Mouse (Mus musculus) midbrain, embryonic 11.5 days (tissue): ENCODE data around the gene Mtrex. TPM values are rescaled to one million over a fixed set of nuclear protein-coding genes. Genes with fewer than 3 reads are reported as not detected.
A peak's percentile ranks its signal among the peaks of the same experiment; 100 is the strongest.

Source experiments
- ATAC-seq: fragments of 200-750 bp; cut with Nextera tagmentation; 2 replicates; pipeline ENCODE4 v1.8.0; 2017; ENCODE audit warnings: moderate TSS enrichment, moderate library complexity; ENCODE audit not compliant: low FRiP score
- DNase-seq: peaks from one replicate; pipeline ENCODE4 v3.0.0; 2015; ENCODE audit warnings: low spot score; ENCODE audit errors: missing footprints
- H3K27ac ChIP-seq: fragments of 300-500 bp; sonication (generic); 2 replicates; pipeline ENCODE4 v1.5.1; 2014; ENCODE audit warnings: low read depth, low read length
- H3K27me3 ChIP-seq: fragments of 300-500 bp; sonication (generic); 2 replicates; pipeline ENCODE4 v1.6.1; 2014; ENCODE audit warnings: mild to moderate bottlenecking, low read length, moderate library complexity, mixed read lengths; ENCODE audit not compliant: control insufficient read depth, insufficient read depth
- H3K36me3 ChIP-seq: fragments of 300-500 bp; sonication (generic); 2 replicates; pipeline ENCODE4 v1.6.1; 2014; ENCODE audit warnings: mild to moderate bottlenecking, low read length, moderate library complexity, mixed read lengths; ENCODE audit not compliant: control insufficient read depth, insufficient read depth
- H3K4me1 ChIP-seq: fragments of 300-500 bp; sonication (generic); 2 replicates; pipeline ENCODE4 v1.6.1; 2014; ENCODE audit warnings: low read length; ENCODE audit not compliant: control insufficient read depth, insufficient read depth
- H3K4me2 ChIP-seq: fragments of 300-500 bp; sonication (generic); 2 replicates; pipeline ENCODE4 v1.6.1; 2014; ENCODE audit warnings: mild to moderate bottlenecking, moderate library complexity
- H3K4me3 ChIP-seq: fragments of 300-500 bp; sonication (generic); 2 replicates; pipeline ENCODE4 v1.5.1; 2014; ENCODE audit warnings: low read depth, low read length
- H3K9ac ChIP-seq: fragments of 300-500 bp; sonication (generic); 2 replicates; pipeline ENCODE4 v1.6.1; 2014; ENCODE audit warnings: low read length
- H3K9me3 ChIP-seq: fragments of 300-500 bp; sonication (generic); 2 replicates; pipeline ENCODE4 v1.6.1; 2016; ENCODE audit warnings: low read length; ENCODE audit not compliant: control insufficient read depth
- WGBS: fragments of 180-500 bp; shearing (Covaris S2); extraction: QIAGEN DNeasy Blood & Tissue Kit; methylation state at CpG from one replicate; pipeline ENCODE4 v1.1.7; 2014; 5-methylcytosine and 5-hydroxymethylcytosine counted together
- polyA plus RNA-seq: library from polyadenylated mRNA; unstranded; fragments of >200 nt; fragmentation: Nextera tagmentation; extraction: Ambion mirVana; gene quantifications from 2 replicates; pipeline ENCODE4 v1.2.1, GENCODE M21; 2014

Gene Mtrex
- polyA plus RNA-seq, result 104 and 115 TPM in 2 replicates

DNA sequence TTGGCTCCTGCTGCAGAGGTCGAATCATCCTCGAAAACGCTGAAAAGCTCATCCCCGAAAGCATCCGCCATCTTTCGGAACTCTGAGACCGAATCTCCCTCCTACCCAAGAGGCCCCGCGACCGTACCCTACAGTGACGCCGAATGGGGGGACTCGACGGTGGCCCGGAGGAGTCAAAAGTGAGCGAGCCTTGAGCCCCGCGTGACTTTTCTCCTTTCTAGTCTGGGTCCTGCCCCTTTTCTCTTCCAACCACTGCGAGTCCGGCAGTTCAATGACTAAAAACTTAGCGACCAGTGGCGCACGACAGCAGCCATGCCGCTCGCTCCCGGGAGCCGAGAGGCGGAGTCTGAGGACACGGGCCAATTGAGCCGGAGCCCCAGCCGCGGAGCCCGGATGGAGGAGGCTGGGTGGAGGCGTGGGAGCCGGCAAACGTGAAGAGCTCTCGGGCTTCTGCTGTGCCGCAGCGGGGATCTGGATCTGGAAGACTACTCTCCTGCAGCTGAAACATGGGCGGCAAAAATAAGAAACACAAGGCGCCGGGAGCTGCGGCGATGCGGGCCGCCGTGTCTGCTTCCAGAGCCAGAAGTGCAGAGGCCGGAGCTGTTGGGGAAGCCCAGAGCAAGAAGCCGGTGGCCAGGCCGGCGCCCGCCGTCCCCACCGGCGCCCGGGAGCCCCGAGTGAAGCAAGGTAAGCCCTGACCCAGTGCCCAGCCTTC is at the start of gene Mtrex, which contains the start of gene Dhx29:
Mtrex (minus strand) TSS at position 112 of the 715 bp plus-strand sequence.
Dhx29 (plus strand) TSS at position 168 of the 715 bp plus-strand sequence.
- WGBS, result under 1% methylated on average over 57 of the region's 57 CpGs
- no peaks in the 10 kb centered on the region for H3K27me3 ChIP-seq
- peak within 1 kb of the TSS; percentile 74 for H3K9ac ChIP-seq
- ATAC-seq (peak; percentile 99), DNase-seq (peak; percentile 100)
- H3K4me3 ChIP-seq, result peak within 1 kb of the TSS; percentile 79
- peaks cover under 1% of the 10 kb centered on the region for H3K36me3 ChIP-seq
- peaks cover 16% of the 10 kb centered on the region for H3K4me1 ChIP-seq
- H3K27ac ChIP-seq, result peak within 1 kb of the TSS; percentile 84
- peak within 1 kb of the TSS; percentile 60 for H3K4me2 ChIP-seq
- no peaks in the 10 kb centered on the region for H3K9me3 ChIP-seq

DNA sequence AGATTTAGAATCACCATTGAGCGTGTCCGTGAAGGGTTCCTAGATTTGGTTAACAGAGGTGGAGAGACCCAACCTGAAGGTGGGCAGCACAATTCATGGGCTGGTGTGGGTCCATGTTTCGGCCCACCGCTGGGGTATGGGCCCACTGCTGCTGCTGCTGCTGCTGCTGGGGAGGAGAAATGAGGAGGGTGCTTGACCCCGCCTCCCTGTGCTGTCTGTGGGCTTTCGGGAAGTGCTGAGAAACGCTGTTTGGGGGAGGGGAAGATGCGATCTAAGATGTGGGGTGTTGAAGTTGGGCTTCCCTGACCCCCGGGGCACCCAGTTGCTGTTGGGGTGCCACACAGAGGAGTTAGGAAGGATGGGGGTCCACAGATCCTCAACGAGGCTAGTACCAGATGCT is 49.5 kb upstream of the Mtrex start:
- no peak for DNase-seq

DNA sequence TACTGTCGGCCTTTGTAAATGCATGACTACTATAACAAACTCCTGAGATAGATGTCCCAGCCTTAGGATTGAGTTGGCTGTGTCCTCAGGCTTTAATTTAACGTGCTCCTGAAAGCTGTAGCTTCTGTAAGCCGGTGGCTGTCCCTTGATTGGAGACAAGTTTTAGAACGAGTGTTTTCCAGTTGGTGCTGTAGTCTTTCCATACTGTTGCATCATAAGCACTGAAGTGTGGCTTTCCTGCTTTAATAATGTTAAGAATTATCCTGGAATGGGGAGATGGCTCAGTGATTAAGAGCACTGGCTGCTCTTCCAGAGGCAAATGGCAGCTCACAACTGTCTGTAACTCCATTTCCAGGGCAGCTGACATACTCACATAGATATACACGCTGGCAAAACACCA is 40.1 kb upstream of the Mtrex start:
- Histone ChIP-seq H3K27me3 (no peaks in the 10 kb centered on the region), H3K27ac (no peak overlapping the region), H3K4me2 (no peak overlapping the region), H3K4me1 (no peaks in the 10 kb centered on the region), H3K9me3 (no peaks in the 10 kb centered on the region), H3K9ac (no peak overlapping the region), H3K4me3 (no peak overlapping the region), H3K36me3 (peaks cover 8% of the 10 kb centered on the region; the same call in 1 of the 2 replicates)
- whole genome bisulfite sequencing, result 89% methylated on average over 5 of the region's 5 CpGs
- no peak for ATAC-seq
- no peak for DNase-seq

More for the DNA sequence above, 49.5 kb upstream of the Mtrex start:
- Histone ChIP-seq H3K9ac (no peak overlapping the region), H3K27me3 (no peaks in the 10 kb centered on the region), H3K27ac (no peak overlapping the region), H3K4me3 (no peak overlapping the region), H3K4me1 (no peaks in the 10 kb centered on the region), H3K9me3 (no peaks in the 10 kb centered on the region), H3K36me3 (no peaks in the 10 kb centered on the region), H3K4me2 (no peak overlapping the region)
- WGBS, result 44% methylated on average over 10 of the region's 10 CpGs
- no peak for ATAC-seq

DNA sequence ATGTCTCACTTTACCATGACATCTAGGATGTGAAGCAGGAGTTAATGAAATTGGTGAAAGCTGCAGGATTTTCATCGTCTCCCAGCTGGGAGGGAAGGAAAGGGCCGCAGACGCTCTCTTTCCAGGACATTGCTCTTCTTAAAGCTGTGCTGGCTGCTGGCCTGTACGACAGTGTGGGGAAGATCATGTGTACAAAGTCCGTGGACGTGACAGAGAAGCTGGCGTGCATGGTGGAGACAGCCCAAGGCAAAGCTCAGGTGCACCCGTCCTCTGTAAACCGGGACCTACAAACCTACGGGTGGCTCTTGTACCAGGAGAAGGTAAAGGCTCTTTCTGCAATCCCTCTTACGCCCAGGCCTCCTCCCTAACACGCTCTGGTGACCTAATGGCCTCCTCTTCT is 37.2 kb upstream of the Mtrex start:
- no peak overlapping the region for H3K4me3 ChIP-seq
- H3K9me3 ChIP-seq, result no peaks in the 10 kb centered on the region
- no peak overlapping the region for H3K27ac ChIP-seq
- H3K4me1 ChIP-seq, result no peaks in the 10 kb centered on the region
- no peaks in the 10 kb centered on the region for H3K27me3 ChIP-seq
- H3K9ac ChIP-seq, result no peak overlapping the region
- H3K36me3 ChIP-seq, result peaks cover 8% of the 10 kb centered on the region; the same call in 1 of the 2 replicates
- WGBS, result 91% methylated on average over 12 of the region's 12 CpGs
- H3K4me2 ChIP-seq, result no peak overlapping the region
- ATAC-seq (no peak), DNase-seq (no peak)

DNA sequence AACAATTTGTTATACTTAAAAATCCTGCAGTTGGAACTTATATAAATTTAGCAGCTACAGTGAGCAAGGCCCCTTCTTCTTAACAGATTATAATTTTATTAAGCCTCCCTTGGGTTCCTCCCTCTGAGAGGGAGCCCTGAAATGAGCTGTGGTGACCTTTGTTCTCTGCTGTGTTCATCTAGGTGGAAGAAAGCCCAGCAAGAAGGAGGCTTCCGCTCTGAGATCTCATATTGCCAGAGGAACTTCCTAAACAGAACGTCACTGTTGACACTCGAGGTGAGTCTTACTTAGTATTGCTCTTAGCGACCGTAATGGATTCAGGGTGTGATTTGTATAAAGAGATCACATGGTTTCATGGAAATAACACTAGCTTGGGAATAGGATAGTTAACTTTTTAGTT is 35.9 kb upstream of the Mtrex start:
- no peaks in the 10 kb centered on the region for H3K27me3 ChIP-seq
- 89% methylated on average over 5 of the region's 5 CpGs for WGBS
- H3K4me3 ChIP-seq, result no peak overlapping the region
- no peaks in the 10 kb centered on the region for H3K9me3 ChIP-seq
- DNase-seq, result no peak
- no peak overlapping the region for H3K9ac ChIP-seq
- H3K4me2 ChIP-seq, result no peak overlapping the region
- H3K27ac ChIP-seq, result no peak overlapping the region
- no peak for ATAC-seq
- H3K4me1 ChIP-seq, result no peaks in the 10 kb centered on the region
- H3K36me3 ChIP-seq, result peaks cover 8% of the 10 kb centered on the region; the same call in 1 of the 2 replicates

DNA sequence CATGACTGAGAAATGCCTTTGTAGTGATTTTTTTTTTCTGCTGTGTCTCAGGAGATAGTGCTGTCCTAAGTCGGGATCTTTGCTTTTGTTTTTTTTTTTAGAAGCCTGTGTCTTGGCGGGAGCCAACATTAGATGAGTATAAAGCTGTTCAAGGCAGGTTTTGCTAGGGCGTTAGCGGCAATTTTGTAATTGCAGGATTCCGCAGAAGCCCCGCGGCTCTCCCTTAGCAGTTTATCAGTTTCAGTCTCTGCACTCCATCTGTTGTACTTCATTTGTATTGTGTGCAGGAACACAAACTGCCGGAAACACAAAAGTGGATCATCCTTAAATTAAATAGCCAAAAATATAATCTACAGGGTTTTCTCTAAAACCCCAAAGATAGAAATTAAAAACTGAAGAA is 26.9 kb upstream of the Mtrex start:
- Histone ChIP-seq H3K27ac (no peak overlapping the region), H3K4me1 (no peaks in the 10 kb centered on the region), H3K4me3 (no peak overlapping the region), H3K27me3 (no peaks in the 10 kb centered on the region), H3K4me2 (no peak overlapping the region), H3K36me3 (peaks cover 15% of the 10 kb centered on the region), H3K9me3 (no peaks in the 10 kb centered on the region), H3K9ac (no peak overlapping the region)
- 91% methylated on average over 8 of the region's 8 CpGs for WGBS
- DNase-seq, result peak; percentile 51
- no peak for ATAC-seq

DNA sequence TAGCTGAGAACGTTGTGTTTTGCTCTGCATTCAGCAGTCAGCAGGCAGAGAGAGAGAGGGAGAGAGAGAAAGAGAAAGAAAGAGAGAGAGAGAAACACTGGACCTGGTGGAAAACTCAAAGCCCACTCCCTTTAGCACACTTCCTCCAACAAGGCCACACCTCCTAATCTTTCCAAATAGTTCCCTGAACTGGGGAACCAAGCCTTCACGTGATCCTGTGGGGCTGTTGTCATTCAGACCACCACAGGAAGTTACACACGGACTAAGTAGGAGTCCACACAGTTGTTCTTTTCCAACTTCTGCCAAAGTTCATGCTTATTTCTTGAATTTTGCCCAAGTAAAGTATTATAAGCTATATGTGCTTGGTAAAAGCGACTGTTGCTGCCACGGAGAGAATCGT is 18.7 kb upstream of the Mtrex start:
- H3K9ac ChIP-seq, result no peak overlapping the region
- no peaks in the 10 kb centered on the region for H3K27me3 ChIP-seq
- 86% methylated on average over 6 of the region's 6 CpGs for WGBS
- H3K36me3 ChIP-seq, result peaks cover 12% of the 10 kb centered on the region
- H3K9me3 ChIP-seq, result no peaks in the 10 kb centered on the region
- no peak overlapping the region for H3K4me3 ChIP-seq
- ATAC-seq, result no peak
- no peaks in the 10 kb centered on the region for H3K4me1 ChIP-seq
- no peak overlapping the region for H3K27ac ChIP-seq
- H3K4me2 ChIP-seq, result no peak overlapping the region
- DNase-seq, result peak; percentile 35

DNA sequence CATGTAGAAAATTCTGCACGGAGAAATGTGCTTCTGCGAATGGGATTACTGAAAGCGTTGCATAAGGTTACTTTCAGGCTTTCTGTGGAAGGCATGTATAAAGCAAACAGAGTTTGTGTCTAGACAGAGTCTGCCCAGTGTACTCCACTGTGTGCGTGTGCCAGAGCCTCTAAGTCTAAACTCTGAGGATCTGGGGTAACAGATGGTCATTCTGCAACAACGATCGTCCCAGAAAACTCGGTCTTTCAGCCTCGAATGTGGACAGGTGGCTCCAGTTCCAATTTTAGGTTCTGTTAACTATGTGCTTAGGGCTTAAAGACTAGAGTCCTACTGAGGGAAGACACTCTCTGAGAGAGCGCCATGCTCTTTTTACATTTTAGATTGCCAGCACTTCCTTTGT is 18.1 kb upstream of the Mtrex start:
- Histone ChIP-seq H3K4me3 (no peak overlapping the region), H3K9me3 (no peaks in the 10 kb centered on the region), H3K4me2 (no peak overlapping the region), H3K27me3 (no peaks in the 10 kb centered on the region), H3K27ac (no peak overlapping the region), H3K36me3 (peaks cover 8% of the 10 kb centered on the region), H3K4me1 (no peaks in the 10 kb centered on the region), H3K9ac (no peak overlapping the region)
- DNase-seq (no peak), ATAC-seq (no peak)
- 96% methylated on average over 9 of the region's 9 CpGs for WGBS

DNA sequence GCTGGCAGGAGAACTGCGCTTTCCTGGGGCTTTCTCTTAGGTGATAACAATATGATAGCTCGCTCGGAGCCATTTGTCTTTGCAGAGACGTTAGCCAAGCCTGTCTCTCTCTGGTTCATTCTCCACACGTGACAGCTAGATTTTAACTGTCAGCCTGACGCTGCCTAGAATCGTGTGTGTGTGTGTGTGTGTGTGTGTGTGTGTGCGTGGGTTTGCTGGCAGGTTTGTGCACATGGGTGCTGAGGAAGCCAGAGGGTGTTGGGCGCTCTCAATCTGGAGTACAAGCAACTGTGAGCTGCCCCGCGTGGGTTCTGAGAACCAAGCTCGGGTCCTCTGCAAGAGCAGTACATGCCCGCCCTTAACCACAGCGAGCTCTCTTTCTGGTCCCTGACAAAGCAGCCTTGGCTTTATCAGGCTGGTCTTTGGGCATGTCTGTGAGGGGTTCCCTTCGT is 14.7 kb upstream of the Mtrex start:
- ATAC-seq, result no peak
- no peaks in the 10 kb centered on the region for H3K9me3 ChIP-seq
- no peak overlapping the region for H3K9ac ChIP-seq
- no peak overlapping the region for H3K4me2 ChIP-seq
- 76% methylated on average over 15 of the region's 15 CpGs for WGBS
- no peak overlapping the region for H3K4me3 ChIP-seq
- H3K27me3 ChIP-seq, result no peaks in the 10 kb centered on the region
- no peak for DNase-seq
- no peak overlapping the region for H3K27ac ChIP-seq
- H3K4me1 ChIP-seq, result no peaks in the 10 kb centered on the region
- no peaks in the 10 kb centered on the region; the same call in 1 of the 2 replicates for H3K36me3 ChIP-seq
